Mouse (Mus musculus) forebrain, embryonic 16.5 days (tissue): ENCODE results near the gene Jakmip3. TPM values are rescaled to one million over a fixed set of nuclear protein-coding genes. Genes with fewer than 3 reads are reported as not detected.

Source experiments
- ATAC-seq: fragments of 200-750 bp; cut with Nextera tagmentation; 2 replicates; pipeline ENCODE4 v1.8.0; 2017; ENCODE audit warnings: mild to moderate bottlenecking, moderate library complexity
- H3K27ac ChIP-seq: fragments of 300-500 bp; sonication (generic); 2 replicates; pipeline ENCODE4 v1.5.1; 2014; ENCODE audit warnings: low read length, control low read depth
- H3K27me3 ChIP-seq: fragments of 300-500 bp; sonication (generic); replicated peaks from 2 replicates; pipeline ENCODE4 v1.6.1; 2014; ENCODE audit warnings: low read length; ENCODE audit not compliant: control insufficient read depth, insufficient read depth
- H3K36me3 ChIP-seq: fragments of 300-500 bp; sonication (generic); 2 replicates; pipeline ENCODE4 v1.6.1; 2014; ENCODE audit not compliant: control insufficient read depth, insufficient read depth
- H3K4me1 ChIP-seq: fragments of 300-500 bp; sonication (generic); replicated peaks from 2 replicates; pipeline ENCODE4 v1.6.1; 2014; ENCODE audit warnings: low read length; ENCODE audit not compliant: control insufficient read depth, insufficient read depth
- H3K4me2 ChIP-seq: fragments of 300-500 bp; sonication (generic); 2 replicates; pipeline ENCODE4 v1.6.1; 2014; ENCODE audit warnings: mild to moderate bottlenecking, low read length, control low read depth
- H3K4me3 ChIP-seq: fragments of 300-500 bp; sonication (generic); replicated peaks from 2 replicates; pipeline ENCODE4 v1.5.1; 2014; ENCODE audit warnings: mild to moderate bottlenecking, low read length, control low read depth
- H3K9ac ChIP-seq: fragments of 300-500 bp; sonication (generic); replicated peaks from 2 replicates; pipeline ENCODE4 v1.6.1; 2014; ENCODE audit warnings: low read depth, low read length, control low read depth
- H3K9me3 ChIP-seq: fragments of 300-500 bp; sonication (generic); 2 replicates; pipeline ENCODE4 v1.6.1; 2016; ENCODE audit warnings: low read length; ENCODE audit not compliant: control insufficient read depth
- WGBS: fragments of 180-500 bp; shearing (Covaris S2); extraction: QIAGEN DNeasy Blood & Tissue Kit; methylation state at CpG from one replicate; pipeline ENCODE4 v1.1.7; 2014; 5-methylcytosine and 5-hydroxymethylcytosine counted together
- polyA plus RNA-seq: library from polyadenylated mRNA; unstranded; fragments of >200 nt; fragmentation: Nextera tagmentation; extraction: Ambion mirVana; gene quantifications from 2 replicates; pipeline ENCODE4 v1.2.1, GENCODE M21; 2015

Gene Jakmip3
- polyA plus RNA-seq, 1 experiment from 2014 or later: 10.6 TPM

DNA sequence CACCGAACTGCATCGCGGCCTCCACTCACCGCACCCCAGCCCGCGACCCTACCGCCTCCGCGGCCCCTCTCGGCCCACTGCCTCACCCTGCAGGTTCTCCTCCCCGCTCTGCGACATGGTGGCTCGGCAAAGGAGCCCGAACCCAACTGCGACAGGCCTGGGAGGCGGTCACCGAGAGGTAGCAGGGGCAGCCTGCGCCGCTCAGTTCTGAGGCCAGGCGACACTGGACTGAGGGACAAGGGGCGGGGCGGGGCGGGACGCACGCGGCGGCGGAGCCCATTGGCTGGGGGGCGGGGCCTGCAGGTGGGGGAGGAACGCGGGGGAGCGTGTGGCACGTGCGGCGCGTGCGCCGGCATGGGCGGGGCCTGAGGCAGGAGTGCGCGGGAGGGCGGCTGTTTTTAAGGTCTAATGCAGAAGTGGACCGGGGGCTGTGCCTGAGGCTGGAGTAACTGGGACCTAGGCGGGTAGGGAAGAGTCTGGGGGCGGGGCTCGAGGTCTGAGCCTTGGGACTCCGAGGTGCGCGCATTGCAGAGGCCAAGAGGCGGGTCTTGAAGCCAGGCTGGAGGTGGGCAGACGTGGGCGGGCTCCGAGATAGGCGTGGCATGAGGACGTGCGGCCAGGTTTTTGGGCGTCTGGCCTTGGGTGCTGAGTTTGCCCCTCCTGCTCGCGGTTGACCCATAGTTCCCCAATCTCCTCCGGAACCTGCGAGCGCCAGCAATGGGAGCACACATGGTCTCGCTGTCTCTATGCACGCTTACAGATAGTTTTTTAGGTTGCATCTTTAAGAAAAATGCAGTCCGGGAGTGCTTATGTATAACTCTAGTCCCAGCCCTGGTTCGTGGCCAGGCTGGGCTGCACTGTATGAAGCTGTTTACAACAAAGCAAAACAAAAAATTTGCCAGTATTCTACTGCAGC, 31.0 kb upstream of the Jakmip3 start, which contains the start of gene Bnip3:
Gene Bnip3, minus strand, starts transcription at position 243 of the 916 bp plus-strand sequence.
- under 1% methylated on average over 66 of the region's 66 CpGs for WGBS
- peaks cover 23% of the 10 kb centered on the region for H3K4me1 ChIP-seq
- H3K27me3 ChIP-seq: no peaks in the 10 kb centered on the region
- H3K27ac ChIP-seq: no peak within 1 kb of the TSS
- peak within 1 kb of the TSS; percentile 86 for H3K4me3 ChIP-seq
- peak within 1 kb of the TSS; percentile 61 for H3K4me2 ChIP-seq
- peak within 1 kb of the TSS; percentile 80 for H3K9ac ChIP-seq
- no peaks in the 10 kb centered on the region for H3K9me3 ChIP-seq
- ATAC-seq: peak; percentile 91
- no peaks in the 10 kb centered on the region for H3K36me3 ChIP-seq

DNA sequence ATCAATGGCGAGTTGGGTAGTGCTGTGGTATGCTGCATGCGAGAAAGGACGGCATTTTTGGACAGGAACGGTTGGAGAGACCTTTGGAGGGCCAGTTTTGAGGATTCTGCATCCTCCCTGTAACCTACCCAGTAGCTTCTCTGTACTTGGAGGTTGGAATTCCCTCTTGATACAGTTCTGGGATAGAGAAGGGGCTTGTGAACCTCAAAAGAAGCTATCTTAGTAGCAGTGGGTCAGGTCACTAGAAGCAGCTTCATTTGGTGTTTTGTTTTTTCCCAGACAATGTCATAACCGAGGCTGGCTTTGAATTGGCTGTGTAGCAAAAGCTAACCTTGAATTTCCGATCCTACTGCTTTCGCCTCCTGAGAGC, 30.4 kb upstream of the Jakmip3 start:
- Histone ChIP-seq H3K9me3 (no peaks in the 10 kb centered on the region), H3K4me2 (peak overlapping the region; percentile 61), H3K4me1 (peaks cover 23% of the 10 kb centered on the region), H3K4me3 (peak overlapping the region; percentile 86), H3K36me3 (no peaks in the 10 kb centered on the region), H3K9ac (peak overlapping the region; percentile 80), H3K27me3 (no peaks in the 10 kb centered on the region), H3K27ac (no peak overlapping the region)
- ATAC-seq: no peak
- 20% methylated on average over 7 of the region's 7 CpGs for WGBS

- Histone ChIP-seq H3K9ac (no peak overlapping the region), H3K4me1 (peaks cover 7% of the 10 kb centered on the region), H3K27ac (no peak overlapping the region), H3K4me2 (no peak overlapping the region), H3K9me3 (no peaks in the 10 kb centered on the region), H3K36me3 (no peaks in the 10 kb centered on the region), H3K4me3 (no peak overlapping the region), H3K27me3 (no peaks in the 10 kb centered on the region)
- ATAC-seq: no peak
- 75% methylated on average over 3 of the region's 3 CpGs for WGBS
Measured at GRCm38 (mm10) chr7:138913616-138914015, 26.9 kb upstream of the Jakmip3 start.

GRCm38 (mm10) chr7:138919156-138919944, 21.2 kb upstream of the Jakmip3 start:
- Histone ChIP-seq H3K36me3 (no peaks in the 10 kb centered on the region), H3K4me1 (peaks cover 8% of the 10 kb centered on the region), H3K4me2 (peak overlapping the region; percentile 43), H3K4me3 (peak overlapping the region; percentile 13; the same call in 1 of the 2 replicates), H3K27ac (no peak overlapping the region), H3K9ac (no peak overlapping the region), H3K27me3 (no peaks in the 10 kb centered on the region), H3K9me3 (no peaks in the 10 kb centered on the region)
- 7% methylated on average over 26 of the region's 26 CpGs for WGBS
- no peak for ATAC-seq

GRCm38 (mm10) chr7:138921611-138922010, 18.9 kb upstream of the Jakmip3 start:
- 92% methylated on average over 8 of the region's 8 CpGs for WGBS
- H3K36me3 ChIP-seq: no peaks in the 10 kb centered on the region
- no peak overlapping the region for H3K9ac ChIP-seq
- no peak overlapping the region for H3K4me2 ChIP-seq
- no peaks in the 10 kb centered on the region for H3K27me3 ChIP-seq
- no peak for ATAC-seq
- no peaks in the 10 kb centered on the region for H3K9me3 ChIP-seq
- peaks cover 8% of the 10 kb centered on the region for H3K4me1 ChIP-seq
- no peak overlapping the region for H3K27ac ChIP-seq
- no peak overlapping the region for H3K4me3 ChIP-seq

DNA sequence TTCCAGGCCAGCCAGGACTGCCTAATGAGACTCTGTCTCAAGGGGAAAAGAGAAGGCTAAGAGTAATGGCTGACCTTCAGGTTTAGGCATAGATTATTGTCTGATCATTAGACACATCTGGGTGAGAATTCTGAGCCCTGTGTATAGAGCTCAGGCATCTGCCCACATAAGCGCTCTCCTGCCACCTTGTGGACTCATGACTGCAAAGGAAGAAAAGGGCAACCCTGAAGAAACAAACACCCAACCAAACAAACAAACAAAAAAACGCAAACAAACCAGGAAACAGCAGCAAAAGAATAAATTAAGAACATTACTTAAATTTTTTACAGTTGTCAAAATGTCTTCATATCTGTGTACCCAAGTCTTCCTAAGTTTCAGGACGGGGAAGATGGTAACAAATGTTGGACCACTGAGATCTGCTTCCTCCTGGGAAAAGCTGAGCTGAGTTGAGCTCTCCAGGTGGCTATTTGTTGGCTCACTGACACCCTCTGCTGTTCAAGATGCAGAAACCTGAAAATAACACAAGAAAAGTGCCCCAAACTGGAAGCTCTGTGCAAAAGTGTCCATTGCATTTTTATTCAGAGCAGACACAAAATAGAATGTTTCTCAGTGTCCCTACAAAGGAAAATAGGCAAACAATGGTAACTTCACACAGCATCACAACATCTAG, 16.6 kb upstream of the Jakmip3 start:
- H3K36me3 ChIP-seq: no peaks in the 10 kb centered on the region

DNA sequence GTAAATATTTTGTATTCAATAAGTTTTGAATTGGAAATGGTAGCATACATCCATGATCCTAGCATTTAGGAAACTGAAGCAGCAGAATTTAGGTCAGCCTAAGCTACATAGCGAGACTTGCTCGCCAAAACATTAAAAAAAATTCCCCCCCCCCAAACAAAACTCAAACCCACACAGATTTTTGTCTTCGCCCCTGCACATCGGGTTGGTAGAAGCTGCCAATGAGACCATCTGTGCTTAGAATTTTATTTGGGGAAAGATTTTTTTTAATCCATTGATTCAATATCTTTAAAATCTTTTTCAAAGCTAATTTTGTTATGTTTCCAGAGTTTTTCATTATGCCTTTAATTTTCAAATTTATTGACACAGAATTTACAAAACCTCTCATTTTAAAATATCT, 12.1 kb upstream of the Jakmip3 start:
- no peak for ATAC-seq
- no peaks in the 10 kb centered on the region for H3K36me3 ChIP-seq
- no peak overlapping the region for H3K4me2 ChIP-seq
- H3K4me1 ChIP-seq: no peaks in the 10 kb centered on the region
- no peaks in the 10 kb centered on the region for H3K27me3 ChIP-seq
- H3K9ac ChIP-seq: no peak overlapping the region
- no peaks in the 10 kb centered on the region for H3K9me3 ChIP-seq
- WGBS: 55% methylated on average over 4 of the region's 4 CpGs
- no peak overlapping the region for H3K4me3 ChIP-seq
- H3K27ac ChIP-seq: peak overlapping the region; percentile 56

More for the DNA sequence above, 16.6 kb upstream of the Jakmip3 start:
- Histone ChIP-seq H3K27ac (no peak overlapping the region), H3K27me3 (no peaks in the 10 kb centered on the region), H3K4me2 (no peak overlapping the region), H3K4me3 (no peak overlapping the region), H3K9me3 (no peaks in the 10 kb centered on the region), H3K9ac (no peak overlapping the region), H3K4me1 (peaks cover 7% of the 10 kb centered on the region)
- no peak for ATAC-seq
- WGBS: 9% methylated on average over 3 of the region's 3 CpGs

- Histone ChIP-seq H3K27me3 (peaks cover 7% of the 10 kb centered on the region), H3K9me3 (no peaks in the 10 kb centered on the region; the same call in 1 of the 2 replicates), H3K4me2 (no peak overlapping the region), H3K4me1 (no peaks in the 10 kb centered on the region), H3K9ac (no peak overlapping the region), H3K4me3 (no peak overlapping the region), H3K27ac (no peak overlapping the region), H3K36me3 (no peaks in the 10 kb centered on the region)
- 93% methylated on average over 3 of the region's 3 CpGs for WGBS
- no peak for ATAC-seq
Measured at GRCm38 (mm10) chr7:138934523-138934922, 6.0 kb upstream of the Jakmip3 start.

GRCm38 (mm10) chr7:138938991-138939390, 1.5 kb upstream of the Jakmip3 start:
- Histone ChIP-seq H3K27ac (no peak overlapping the region), H3K9me3 (no peaks in the 10 kb centered on the region; the same call in 1 of the 2 replicates), H3K36me3 (no peaks in the 10 kb centered on the region), H3K4me2 (no peak overlapping the region), H3K9ac (no peak overlapping the region), H3K4me1 (peaks cover 10% of the 10 kb centered on the region), H3K27me3 (peaks cover 41% of the 10 kb centered on the region), H3K4me3 (no peak overlapping the region)
- WGBS: 74% methylated on average over 7 of the region's 7 CpGs
- ATAC-seq: no peak
